Mouse (Mus musculus): ENCODE measurements at regions not wholly inside any gene's neighbourhood (a gene's known extent, or its start where the extent isn't known, plus 50 kb on each side); places are given as distances from the start of the nearest gene placed in this dataset.

- in situ Hi-C loops (cut with MboI; ENCODE audit: low pct_unique_long_range_greater_than_20kb in 1 of 2, low sequenced_read_pairs in 2 of 2, unreplicated experiment in 1 of 2) = no loop called here
These were observed 51.3 kb upstream of the Frmd6 start for GRCm38 (mm10) chr12:70774006-70774405.

GRCm38 (mm10) chr12:70774816-70775591 lies 50.3 kb upstream of the Frmd6 start:
- in situ Hi-C loops (cut with MboI; ENCODE audit: low pct_unique_long_range_greater_than_20kb in 1 of 2, low sequenced_read_pairs in 2 of 2, unreplicated experiment in 1 of 2) = no loop called here
